Mouse (Mus musculus) heart, postnatal 0 days (tissue): ENCODE measurements around the gene Ybx2.

ENCODE experiments used
- CTCF ChIP-seq: IDR thresholded peaks from 2 replicates; pipeline ENCODE4 v1.5.1; 2016; ENCODE audit warnings: antibody characterized with exemption, control low read depth, low read depth
- EP300 ChIP-seq: IDR thresholded peaks from 2 replicates; pipeline ENCODE4 v1.6.1; 2016; ENCODE audit warnings: antibody characterized with exemption, low read depth

GRCm38 (mm10) chr11:69984431-69984830, 48.8 kb downstream of the Ybx2 start:
- TF ChIP-seq CTCF (no peak), EP300 (no peak)
